Mouse (Mus musculus) embryonic facial prominence, embryonic 11.5 days (tissue): ENCODE measurements around the gene Cfap73. TPM values are rescaled to one million over a fixed set of nuclear protein-coding genes. Genes with fewer than 3 reads are reported as not detected.
A peak's percentile ranks its signal among the peaks of the same experiment; 100 is the strongest.

ENCODE experiments used
- ATAC-seq: fragments of 200-750 bp; cut with Nextera tagmentation; replicated peaks from 2 replicates; pipeline ENCODE4 v1.8.0; 2017; ENCODE audit warnings: low read depth; ENCODE audit not compliant: insufficient number of reproducible peaks, low FRiP score, low TSS enrichment
- DNase-seq: peaks from one replicate; pipeline ENCODE4 v3.0.0-alpha.2; 2015; ENCODE audit warnings: low spot score
- H3K27ac ChIP-seq: fragments of 300-500 bp; sonication (generic); replicated peaks from 2 replicates; pipeline ENCODE4 v1.5.1; 2014; ENCODE audit warnings: mild to moderate bottlenecking, low read depth, low read length, control low read depth
- H3K27me3 ChIP-seq: fragments of 300-500 bp; sonication (generic); 2 replicates; pipeline ENCODE4 v1.6.1; 2014; ENCODE audit warnings: mild to moderate bottlenecking, low read length, moderate library complexity, mixed read lengths; ENCODE audit not compliant: control insufficient read depth, insufficient read depth
- H3K36me3 ChIP-seq: fragments of 300-500 bp; sonication (generic); replicated peaks from 2 replicates; pipeline ENCODE4 v1.6.1; 2014; ENCODE audit warnings: low read depth, mild to moderate bottlenecking, low read length, moderate library complexity, mixed read lengths; ENCODE audit not compliant: control insufficient read depth, insufficient read depth
- H3K4me1 ChIP-seq: fragments of 300-500 bp; sonication (generic); 2 replicates; pipeline ENCODE4 v1.6.1; 2014; ENCODE audit warnings: low read length, mixed read lengths; ENCODE audit not compliant: control insufficient read depth, insufficient read depth
- H3K4me2 ChIP-seq: fragments of 300-500 bp; sonication (generic); 2 replicates; pipeline ENCODE4 v1.6.1; 2014; ENCODE audit warnings: low read depth, mild to moderate bottlenecking, control low read depth, low read length, moderate library complexity
- H3K4me3 ChIP-seq: fragments of 300-500 bp; sonication (generic); 2 replicates; pipeline ENCODE4 v1.5.1; 2014; ENCODE audit warnings: low read depth, low read length, control low read depth
- H3K9ac ChIP-seq: fragments of 300-500 bp; sonication (generic); replicated peaks from 2 replicates; pipeline ENCODE4 v1.6.1; 2014; ENCODE audit warnings: mild to moderate bottlenecking, control low read depth, low read length
- H3K9me3 ChIP-seq: fragments of 300-500 bp; sonication (generic); replicated peaks from 2 replicates; pipeline ENCODE4 v1.6.1; 2016; ENCODE audit warnings: mild to moderate bottlenecking, low read length, inconsistent platforms, mixed read lengths; ENCODE audit not compliant: control insufficient read depth
- WGBS: fragments of 180-500 bp; shearing (Covaris S2); extraction: QIAGEN DNeasy Blood & Tissue Kit; methylation state at CpG from one replicate; pipeline ENCODE4 v1.1.7; 2014; 5-methylcytosine and 5-hydroxymethylcytosine counted together
- polyA plus RNA-seq: library from polyadenylated mRNA; unstranded; fragments of >200 nt; fragmentation: Nextera tagmentation; extraction: Ambion mirVana; gene quantifications from 2 replicates; pipeline ENCODE4 v1.2.1, GENCODE M21; 2014

The Cfap73 gene
- polyA plus RNA-seq, 1 experiment from 2014 or later: not detected

DNA sequence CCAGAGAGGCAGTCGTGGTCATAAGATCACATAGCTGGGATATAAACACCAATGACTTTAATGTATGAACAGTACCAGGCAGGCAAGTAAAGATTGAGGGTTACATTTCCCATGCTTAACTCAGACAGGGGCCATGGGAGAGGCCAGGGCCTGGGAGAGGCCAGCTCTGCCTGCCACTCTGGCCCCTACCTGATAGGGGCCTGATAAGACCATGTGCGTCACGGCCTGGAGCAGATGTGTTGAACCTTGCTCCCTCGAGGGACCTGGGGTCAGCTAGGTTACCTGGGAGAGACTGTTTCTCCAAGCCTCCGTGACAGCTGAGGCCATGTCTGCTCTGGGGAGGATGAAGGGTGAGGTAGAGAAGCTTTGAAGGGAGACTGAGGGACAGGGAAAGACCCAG is 17.2 kb upstream of the Cfap73 start:
- Histone ChIP-seq H3K4me1 (peaks cover 6% of the 10 kb centered on the region), H3K27ac (no peak overlapping the region), H3K4me2 (no peak overlapping the region), H3K27me3 (peaks cover 23% of the 10 kb centered on the region), H3K9ac (no peak overlapping the region), H3K36me3 (no peaks in the 10 kb centered on the region), H3K4me3 (no peak overlapping the region), H3K9me3 (no peaks in the 10 kb centered on the region)
- DNase-seq: no peak
- 67% methylated on average over 5 of the region's 5 CpGs for WGBS
- no peak for ATAC-seq

DNA sequence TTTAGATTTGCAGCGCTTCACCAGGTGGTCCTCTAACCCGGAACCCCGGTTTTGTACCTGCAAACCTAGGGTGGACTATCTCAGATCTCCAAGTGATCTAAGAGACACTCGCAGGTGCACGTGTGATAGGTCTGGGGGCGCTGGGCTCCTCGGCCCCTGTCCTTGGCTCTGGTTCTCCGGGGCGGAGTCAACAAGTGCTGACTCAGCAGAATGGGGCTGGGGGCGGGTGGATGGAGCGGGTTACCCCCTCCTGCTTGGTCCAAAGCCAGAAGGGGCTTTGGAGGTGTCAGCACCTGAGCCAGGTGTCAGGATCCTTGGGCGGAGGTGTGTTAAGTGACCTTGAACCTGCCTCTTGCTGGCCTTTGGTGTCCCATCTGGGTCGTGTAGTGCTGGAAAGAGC is 15.9 kb upstream of the Cfap73 start:
- H3K4me3 ChIP-seq: no peak overlapping the region
- H3K27ac ChIP-seq: no peak overlapping the region
- H3K9ac ChIP-seq: no peak overlapping the region
- H3K36me3 ChIP-seq: no peaks in the 10 kb centered on the region
- H3K4me1 ChIP-seq: peaks cover 6% of the 10 kb centered on the region
- H3K27me3 ChIP-seq: peaks cover 23% of the 10 kb centered on the region
- ATAC-seq: no peak
- no peak overlapping the region for H3K4me2 ChIP-seq
- no peaks in the 10 kb centered on the region for H3K9me3 ChIP-seq
- no peak for DNase-seq
- 19% methylated on average over 13 of the region's 13 CpGs for WGBS

DNA sequence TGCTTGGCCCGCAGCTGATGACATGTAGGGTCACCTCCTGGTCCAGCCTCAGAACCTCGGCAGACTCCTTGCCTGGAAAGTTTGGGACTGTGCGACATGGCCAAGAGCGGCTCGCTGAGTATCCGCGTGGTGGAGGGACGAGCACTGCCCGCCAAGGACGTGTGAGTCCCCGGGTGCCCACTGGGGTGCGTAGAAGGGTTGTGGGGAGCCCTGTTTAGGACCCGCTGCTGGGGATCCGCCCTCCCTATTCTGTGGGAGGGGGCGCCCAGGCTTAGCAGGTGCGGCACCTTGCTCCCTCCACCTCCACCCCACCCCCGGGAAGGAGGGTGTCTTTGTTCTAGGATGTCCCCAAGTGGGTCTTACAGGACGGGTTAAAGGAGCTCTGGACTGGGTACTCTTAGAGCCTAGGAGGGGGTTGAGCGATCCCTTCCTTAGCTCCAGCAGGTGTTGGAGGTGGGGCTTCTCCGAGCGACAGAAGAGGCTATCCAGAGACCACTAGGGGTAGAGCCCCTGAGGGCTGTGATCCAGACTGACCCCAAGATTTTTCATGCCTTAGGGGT is 15.4 kb upstream of the Cfap73 start:
- no peak overlapping the region for H3K27ac ChIP-seq
- H3K27me3 ChIP-seq: peaks cover 23% of the 10 kb centered on the region
- H3K9ac ChIP-seq: no peak overlapping the region
- H3K9me3 ChIP-seq: no peaks in the 10 kb centered on the region
- 4% methylated on average over 21 of the region's 21 CpGs for WGBS
- H3K4me3 ChIP-seq: no peak overlapping the region
- H3K36me3 ChIP-seq: no peaks in the 10 kb centered on the region
- ATAC-seq: 0 out of 2 replicates have a peak, but pooled peaks have one; percentile 11
- H3K4me1 ChIP-seq: peaks cover 6% of the 10 kb centered on the region
- peak overlapping the region; percentile 32 for H3K4me2 ChIP-seq
- DNase-seq: peak; percentile 13

DNA sequence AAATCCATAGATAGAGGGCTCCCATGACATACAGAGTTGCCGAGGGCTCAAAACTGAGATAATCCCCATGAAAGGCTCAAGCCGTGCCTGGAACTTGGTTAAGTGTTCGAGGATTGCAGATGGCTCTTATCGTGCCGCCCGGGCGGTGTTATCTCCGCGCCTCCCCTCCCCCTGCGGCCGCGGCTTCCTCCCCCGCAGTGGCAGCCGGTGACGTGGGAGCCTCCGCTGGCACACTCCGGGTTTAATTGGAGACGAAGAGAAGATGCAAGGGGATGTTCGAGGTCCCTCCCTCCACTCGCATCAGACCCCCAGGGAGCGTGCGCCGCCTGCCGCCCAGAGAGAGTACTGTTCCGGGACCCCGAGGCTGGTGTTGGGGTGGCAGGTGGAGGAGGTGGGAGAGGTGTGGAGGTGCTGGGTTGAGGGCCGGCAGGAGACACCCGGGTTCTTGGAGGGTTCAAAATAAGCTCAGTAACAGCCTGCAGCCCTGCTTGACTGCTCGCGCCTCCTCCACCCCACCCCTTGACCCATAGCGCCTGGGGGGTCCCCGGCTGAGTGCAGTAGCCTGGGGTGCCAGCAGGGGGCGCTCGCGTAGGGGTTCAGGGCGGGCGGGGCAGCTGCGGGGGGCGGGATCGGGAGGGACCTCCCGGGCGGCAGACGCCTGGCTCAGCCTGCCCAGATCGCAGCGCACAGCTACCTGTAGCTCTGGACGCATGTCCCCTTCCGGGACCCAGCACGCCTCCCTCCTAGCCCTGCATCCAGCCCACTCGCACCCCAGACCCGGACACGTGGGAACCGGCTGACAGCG is 14.7 kb upstream of the Cfap73 start, which contains the start of gene Rasal1:
Gene Rasal1 (plus strand): TSS at position 244 of the 805 bp plus-strand sequence.
- H3K27ac ChIP-seq: no peak within 1 kb of the TSS
- H3K27me3 ChIP-seq: peaks cover 23% of the 10 kb centered on the region
- WGBS: 2% methylated on average over 49 of the region's 53 CpGs
- H3K4me3 ChIP-seq: peak within 1 kb of the TSS; percentile 21; the same call in 1 of the 2 replicates
- H3K9ac ChIP-seq: no peak within 1 kb of the TSS; the same call in 1 of the 2 replicates
- no peaks in the 10 kb centered on the region for H3K36me3 ChIP-seq
- DNase-seq (peak; percentile 26), ATAC-seq (peak; percentile 56; the same call in 1 of the 2 replicates)
- no peaks in the 10 kb centered on the region for H3K9me3 ChIP-seq
- peak within 1 kb of the TSS; percentile 32 for H3K4me2 ChIP-seq
- H3K4me1 ChIP-seq: peaks cover 6% of the 10 kb centered on the region

DNA sequence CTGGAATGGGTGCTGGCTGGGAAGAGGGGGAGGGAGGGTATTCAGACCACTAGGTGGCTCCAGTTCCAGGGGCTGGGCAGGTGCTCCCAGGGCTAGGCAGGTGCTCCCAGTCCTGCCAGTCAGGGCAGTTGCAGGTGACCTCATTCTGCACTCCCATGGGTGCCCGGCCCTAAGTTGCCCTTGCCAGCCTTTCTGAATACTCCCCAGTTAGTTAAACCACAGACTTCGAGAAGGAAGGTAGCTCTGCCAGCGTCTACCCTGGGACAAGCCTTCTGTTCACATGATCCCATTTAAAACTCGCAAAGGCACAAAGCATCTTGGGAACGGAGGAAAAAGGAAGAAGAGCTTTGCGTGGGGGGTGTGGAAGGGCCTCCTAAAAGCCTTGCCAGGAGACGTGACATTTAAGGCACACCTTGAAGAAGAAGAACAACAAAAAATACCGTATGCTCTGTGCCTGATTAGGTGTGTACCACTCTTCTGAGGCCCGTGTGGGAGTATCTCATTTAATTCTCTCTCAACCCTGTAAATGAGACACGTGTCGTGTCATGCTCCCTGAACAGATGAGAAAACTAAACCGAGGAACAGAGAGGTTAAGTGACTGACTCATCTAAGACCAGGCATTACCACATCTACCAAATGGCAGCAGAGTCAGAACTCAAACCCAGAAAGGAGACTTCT is 13.9 kb upstream of the Cfap73 start:
- 39% methylated on average over 12 of the region's 12 CpGs for WGBS
- Histone ChIP-seq H3K27ac (no peak overlapping the region), H3K4me2 (no peak overlapping the region), H3K4me3 (no peak overlapping the region), H3K27me3 (peaks cover 23% of the 10 kb centered on the region), H3K9me3 (no peaks in the 10 kb centered on the region), H3K9ac (no peak overlapping the region; the same call in 1 of the 2 replicates), H3K4me1 (peaks cover 6% of the 10 kb centered on the region), H3K36me3 (no peaks in the 10 kb centered on the region)
- no peak for ATAC-seq
- DNase-seq: no peak

DNA sequence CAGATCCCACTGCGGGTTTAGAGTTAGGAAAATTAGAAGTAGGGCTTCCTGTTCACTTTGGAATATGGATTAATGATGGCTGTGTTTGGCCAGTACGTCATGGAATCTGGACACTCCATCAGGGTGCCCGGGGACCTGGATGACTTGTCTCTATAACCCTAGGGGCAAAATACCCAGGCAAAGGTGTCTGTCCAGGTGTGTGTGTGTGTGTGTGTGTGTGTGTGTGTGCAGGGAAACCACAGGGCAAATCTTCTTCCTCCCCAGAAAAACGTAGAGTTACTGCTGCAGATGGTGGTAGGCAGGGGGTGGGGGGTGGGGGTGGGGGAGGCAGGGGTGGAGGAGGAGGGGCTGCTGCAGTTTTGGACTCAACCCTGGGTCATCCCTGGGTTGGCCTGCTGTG is 13.3 kb upstream of the Cfap73 start:
- H3K4me1 ChIP-seq: peaks cover 6% of the 10 kb centered on the region
- no peak overlapping the region for H3K9ac ChIP-seq
- 78% methylated on average over 4 of the region's 4 CpGs for WGBS
- H3K4me3 ChIP-seq: no peak overlapping the region
- H3K9me3 ChIP-seq: no peaks in the 10 kb centered on the region
- DNase-seq (no peak), ATAC-seq (no peak)
- H3K4me2 ChIP-seq: no peak overlapping the region
- H3K27me3 ChIP-seq: peaks cover 23% of the 10 kb centered on the region
- no peak overlapping the region for H3K27ac ChIP-seq
- H3K36me3 ChIP-seq: no peaks in the 10 kb centered on the region

DNA sequence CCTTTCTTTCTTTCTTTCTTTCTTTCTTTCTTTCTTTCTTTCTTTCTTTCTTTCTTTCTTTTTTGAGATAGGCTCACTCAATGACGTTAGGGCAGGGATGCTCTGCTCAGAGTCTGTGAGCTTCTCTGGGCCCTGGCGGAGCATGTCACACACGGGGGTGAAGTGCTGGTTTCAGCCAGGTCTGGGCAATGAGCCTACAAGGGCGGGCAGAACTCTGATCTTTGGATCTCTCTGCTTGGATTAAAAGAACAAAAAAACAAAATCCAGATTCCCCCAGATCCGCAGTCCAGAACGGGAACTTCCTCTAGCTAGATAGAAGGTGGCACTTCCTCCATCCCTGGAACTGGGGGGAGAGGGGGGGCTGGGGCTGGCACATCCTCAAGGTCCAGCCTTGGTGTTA is 11.8 kb upstream of the Cfap73 start:
- WGBS: 66% methylated on average over 6 of the region's 6 CpGs
- Histone ChIP-seq H3K9ac (no peak overlapping the region), H3K27ac (no peak overlapping the region), H3K4me2 (no peak overlapping the region), H3K9me3 (no peaks in the 10 kb centered on the region), H3K4me1 (peaks cover 6% of the 10 kb centered on the region), H3K4me3 (no peak overlapping the region), H3K36me3 (no peaks in the 10 kb centered on the region), H3K27me3 (peaks cover 23% of the 10 kb centered on the region)
- no peak for ATAC-seq
- no peak for DNase-seq

DNA sequence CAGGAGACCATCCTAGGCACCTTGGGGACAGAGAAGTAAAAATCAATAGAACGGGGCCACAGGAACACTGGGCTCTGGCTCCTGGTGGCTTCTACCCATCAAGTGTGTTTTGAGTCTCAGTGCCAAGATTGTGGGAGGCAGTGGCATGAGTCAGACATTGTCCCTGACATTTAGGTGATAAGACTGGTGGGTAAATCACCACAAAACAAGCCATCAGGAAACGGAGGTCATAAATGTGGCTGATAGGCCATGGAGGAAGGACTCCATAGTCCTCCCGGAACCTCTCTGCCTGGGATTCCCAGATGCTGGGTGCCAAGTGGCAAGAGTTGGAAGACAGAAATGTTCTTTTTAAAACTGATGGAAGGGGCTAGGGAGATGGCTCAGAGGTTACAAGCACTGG is 10.2 kb upstream of the Cfap73 start:
- DNase-seq (no peak), ATAC-seq (no peak)
- 89% methylated on average over 3 of the region's 3 CpGs for WGBS
- Histone ChIP-seq H3K9ac (no peak overlapping the region), H3K27me3 (peaks cover 12% of the 10 kb centered on the region), H3K27ac (no peak overlapping the region), H3K4me1 (peaks cover 6% of the 10 kb centered on the region), H3K4me2 (no peak overlapping the region), H3K4me3 (no peak overlapping the region), H3K9me3 (no peaks in the 10 kb centered on the region), H3K36me3 (no peaks in the 10 kb centered on the region)
